Mouse (Mus musculus) thymus, adult 2 months (tissue): ENCODE data around the gene Ccdc184. TPM values are rescaled to one million over a fixed set of nuclear protein-coding genes. Genes with fewer than 3 reads are reported as not detected.

ENCODE experiments used
- DNase-seq: peaks from one replicate; pipeline ENCODE4 v3.0.0; 2021
- H3K27ac ChIP-seq: fragments of 200-500 bp; 2 replicates; pipeline ENCODE4 v1.5.1; 2012; ENCODE audit warnings: low read length, control low read depth; ENCODE audit not compliant: control insufficient read depth, insufficient read depth
- H3K27me3 ChIP-seq: fragments of 200-500 bp; 2 replicates; pipeline ENCODE4 v1.6.1; 2012; ENCODE audit warnings: mild to moderate bottlenecking, low read length, moderate library complexity, mixed read lengths; ENCODE audit not compliant: control insufficient read depth, insufficient read depth
- H3K36me3 ChIP-seq: fragments of 200-500 bp; 2 replicates; pipeline ENCODE4 v1.6.1; 2012; ENCODE audit warnings: mild to moderate bottlenecking, low read length, moderate library complexity; ENCODE audit not compliant: control insufficient read depth, insufficient read depth
- H3K4me1 ChIP-seq: fragments of 200-500 bp; replicated peaks from 2 replicates; pipeline ENCODE4 v1.6.1; 2012; ENCODE audit warnings: low read length; ENCODE audit not compliant: control insufficient read depth, insufficient read depth
- H3K4me3 ChIP-seq: fragments of 200-500 bp; 2 replicates; pipeline ENCODE4 v1.5.1; 2012; ENCODE audit warnings: mild to moderate bottlenecking, low read length, control low read depth, moderate library complexity; ENCODE audit not compliant: control insufficient read depth, insufficient read depth
- CTCF ChIP-seq: fragments of 200-500 bp; IDR thresholded peaks from 2 replicates; pipeline ENCODE4 v1.5.1; 2012; ENCODE audit warnings: mild to moderate bottlenecking, control low read depth, low read length, moderate library complexity, borderline replicate concordance; ENCODE audit not compliant: control insufficient read depth, poor library complexity, insufficient read depth; ENCODE audit errors: extremely low read depth
- POLR2A ChIP-seq: fragments of 200-500 bp; IDR thresholded peaks from 2 replicates; pipeline ENCODE4 v1.6.1; 2012; ENCODE audit warnings: mild to moderate bottlenecking, low read length, control low read depth, moderate library complexity; ENCODE audit not compliant: control insufficient read depth, poor library complexity, insufficient read depth; ENCODE audit errors: extremely low read depth
- WGBS: fragments of 180-500 bp; shearing (Covaris S2); methylation state at CpG from one replicate; pipeline ENCODE4 v1.1.7; 2018; 5-methylcytosine and 5-hydroxymethylcytosine counted together
- polyA plus RNA-seq: library from polyadenylated mRNA; depleted of rRNA; stranded (reverse); fragments of >200 nt; gene quantifications from 2 replicates; pipeline ENCODE4 v1.2.3, GENCODE M21; 2012

Gene Ccdc184
- polyA plus RNA-seq, 1 experiment = 1.3 TPM

DNA sequence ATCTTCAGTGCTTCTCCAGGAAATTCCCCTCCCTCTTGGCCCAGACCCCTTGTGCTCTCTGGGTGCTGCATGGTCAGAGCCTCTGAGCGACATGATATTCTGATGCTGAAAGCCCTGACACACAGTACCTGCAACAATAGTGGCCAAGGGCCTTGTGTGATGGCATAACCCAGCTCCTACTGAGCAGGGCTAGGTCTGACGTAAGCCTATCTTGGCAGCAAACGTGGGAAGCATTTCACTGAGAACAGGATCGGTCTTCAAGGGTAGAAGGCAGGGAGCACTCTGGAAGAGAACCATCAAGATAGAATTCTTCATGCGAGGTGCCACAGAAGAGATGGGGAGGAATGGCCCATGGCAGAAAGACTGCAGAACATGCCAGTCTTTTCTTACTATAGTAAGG, 1.4 kb upstream of the Ccdc184 start, which contains the start of gene Asb8:
Gene Asb8 (minus strand): TSS at position 101 of the 400 bp plus-strand sequence.
- 89% methylated on average over 5 of the region's 5 CpGs for WGBS
- no peak within 1 kb of the TSS for H3K27ac ChIP-seq
- DNase-seq = no peak
- no peaks in the 10 kb centered on the region for H3K36me3 ChIP-seq
- H3K4me1 ChIP-seq = no peaks in the 10 kb centered on the region
- TF ChIP-seq CTCF (no peak), POLR2A (no peak)
- peaks cover 5% of the 10 kb centered on the region; the same call in 1 of the 2 replicates for H3K27me3 ChIP-seq
- H3K4me3 ChIP-seq = no peak within 1 kb of the TSS

DNA sequence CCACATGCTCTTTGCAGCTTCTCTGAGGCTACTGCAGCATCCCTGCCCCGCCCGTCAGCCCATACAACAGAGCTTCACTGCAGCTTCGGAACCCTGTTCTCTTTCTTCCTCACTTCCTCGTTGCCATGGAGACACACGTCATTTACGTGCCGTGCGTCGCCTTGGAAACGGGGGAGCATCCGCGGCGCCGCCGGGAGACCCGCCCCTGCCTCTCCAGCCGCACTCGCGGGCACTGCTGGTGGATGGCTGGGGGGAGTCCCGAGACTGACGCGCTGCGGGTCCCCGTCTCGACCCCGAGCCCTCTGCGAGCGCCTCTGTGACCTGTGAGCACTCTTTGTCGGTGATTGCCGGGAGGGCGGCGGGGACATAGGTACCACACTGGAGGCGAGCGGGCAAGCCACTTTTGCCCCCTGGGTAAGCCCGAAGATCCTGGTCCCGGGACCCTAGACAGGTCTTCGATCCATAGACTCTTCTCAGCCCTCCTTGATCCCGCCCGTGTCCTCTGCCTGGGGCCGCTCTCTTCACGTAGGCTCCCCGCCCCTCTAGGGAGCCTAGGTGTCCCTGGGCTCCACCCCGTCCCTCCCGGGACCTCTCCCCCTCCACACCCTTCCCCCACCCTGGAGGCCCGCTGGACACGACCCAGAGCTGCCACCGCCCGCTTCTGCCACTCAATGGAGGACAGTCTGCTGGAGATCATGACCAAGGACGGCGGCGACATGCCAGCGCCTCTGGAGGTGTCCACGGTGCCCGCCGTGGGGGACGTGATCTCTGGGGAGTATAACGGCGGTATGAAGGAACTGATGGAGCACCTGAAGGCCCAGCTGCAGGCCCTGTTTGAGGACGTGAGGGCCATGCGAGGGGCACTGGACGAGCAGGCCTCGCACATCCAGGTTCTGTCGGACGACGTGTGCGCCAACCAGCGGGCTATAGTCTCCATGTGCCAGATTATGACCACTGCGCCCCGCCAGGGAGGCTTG, 975 bp downstream of the Ccdc184 start:
- WGBS = 6% methylated on average over 69 of the region's 69 CpGs

DNA sequence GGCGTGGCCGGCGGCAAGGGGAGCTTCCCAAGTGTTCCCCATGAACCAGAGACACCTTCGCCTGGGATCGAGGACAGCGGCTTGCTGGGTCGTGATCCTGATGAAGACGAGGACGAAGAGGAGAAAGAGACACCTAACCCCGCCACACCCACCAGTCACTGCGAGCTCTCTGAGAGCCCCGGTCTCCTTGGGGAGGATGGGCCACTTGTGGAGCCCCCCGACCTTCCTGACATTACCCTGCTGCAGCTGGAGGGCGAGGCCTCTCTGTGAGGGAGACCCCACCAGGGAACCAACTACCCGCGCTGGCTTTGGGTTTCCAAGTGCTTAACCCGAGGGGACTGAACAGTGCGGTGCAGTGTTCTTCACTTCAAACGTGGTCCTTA, 1.7 kb downstream of the Ccdc184 start:
- no peak overlapping the region for H3K4me3 ChIP-seq
- H3K27ac ChIP-seq = no peak overlapping the region
- 15% methylated on average over 19 of the region's 19 CpGs for WGBS
- H3K36me3 ChIP-seq = no peaks in the 10 kb centered on the region
- TF ChIP-seq CTCF = no peak
- TF ChIP-seq POLR2A = no peak
- H3K4me1 ChIP-seq = no peaks in the 10 kb centered on the region
- DNase-seq = no peak
- peaks cover 8% of the 10 kb centered on the region; the same call in 1 of the 2 replicates for H3K27me3 ChIP-seq

More for the DNA sequence above, 975 bp downstream of the Ccdc184 start:
- H3K27me3 ChIP-seq = peaks cover 8% of the 10 kb centered on the region; the same call in 1 of the 2 replicates
- peak; percentile 70 for DNase-seq
- H3K27ac ChIP-seq = no peak overlapping the region
- no peaks in the 10 kb centered on the region for H3K36me3 ChIP-seq
- H3K4me3 ChIP-seq = 0 out of 2 replicates have a peak overlapping the region, but pooled peaks have one; percentile 4
- no peaks in the 10 kb centered on the region for H3K4me1 ChIP-seq
- no peak for TF ChIP-seq POLR2A
- no peak for TF ChIP-seq CTCF

DNA sequence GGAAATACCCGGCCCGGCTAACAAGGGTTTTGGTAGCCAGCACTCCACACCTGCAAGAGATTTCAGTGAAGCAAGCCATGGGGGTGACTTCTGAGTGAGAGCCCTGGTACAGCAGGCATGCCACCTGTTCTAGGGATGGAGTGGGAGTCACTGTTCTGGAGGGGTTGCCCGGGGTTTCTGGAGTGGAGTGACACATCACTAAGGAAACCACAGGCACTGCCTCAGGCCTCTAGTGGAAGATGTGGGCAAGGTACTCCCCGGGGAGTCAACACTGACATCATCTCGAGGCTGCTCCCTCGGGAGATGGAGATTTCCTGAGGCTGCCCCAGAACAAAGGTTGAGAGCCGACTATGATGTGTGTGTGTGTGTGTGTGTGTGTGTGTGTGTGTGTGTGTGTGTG, 3.4 kb downstream of the Ccdc184 start:
- no peaks in the 10 kb centered on the region for H3K36me3 ChIP-seq
- TF ChIP-seq POLR2A = no peak
- no peak for TF ChIP-seq CTCF
- H3K4me3 ChIP-seq = no peak overlapping the region
- no peak for DNase-seq
- H3K27ac ChIP-seq = no peak overlapping the region
- H3K27me3 ChIP-seq = peaks cover 8% of the 10 kb centered on the region; the same call in 1 of the 2 replicates
- H3K4me1 ChIP-seq = no peaks in the 10 kb centered on the region
- WGBS = 18% methylated on average over 7 of the region's 7 CpGs

DNA sequence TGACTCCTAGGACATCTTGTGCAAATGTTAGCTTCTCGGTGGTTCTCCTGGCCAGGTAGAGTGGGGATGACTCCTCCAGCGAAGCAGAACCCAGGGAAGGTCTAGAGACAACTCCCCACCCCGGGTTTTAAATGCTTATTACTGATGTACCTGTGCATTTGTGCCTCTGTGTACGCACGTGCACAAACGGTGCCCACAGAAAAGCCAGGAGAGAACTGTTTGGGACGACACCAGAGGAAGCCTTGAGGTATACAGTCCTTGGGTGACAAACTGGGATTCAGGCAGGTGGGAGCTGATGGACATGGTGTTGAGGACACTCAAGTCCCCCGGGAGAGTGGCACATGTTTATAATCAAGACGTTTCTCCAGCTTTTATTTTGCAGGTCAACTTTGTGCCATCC, 4.0 kb downstream of the Ccdc184 start:
- Histone ChIP-seq H3K36me3 (no peaks in the 10 kb centered on the region), H3K4me1 (no peaks in the 10 kb centered on the region), H3K27ac (no peak overlapping the region), H3K27me3 (peaks cover 8% of the 10 kb centered on the region; the same call in 1 of the 2 replicates), H3K4me3 (no peak overlapping the region)
- DNase-seq = no peak
- 65% methylated on average over 9 of the region's 9 CpGs for WGBS
- no peak for TF ChIP-seq POLR2A
- TF ChIP-seq CTCF = no peak

DNA sequence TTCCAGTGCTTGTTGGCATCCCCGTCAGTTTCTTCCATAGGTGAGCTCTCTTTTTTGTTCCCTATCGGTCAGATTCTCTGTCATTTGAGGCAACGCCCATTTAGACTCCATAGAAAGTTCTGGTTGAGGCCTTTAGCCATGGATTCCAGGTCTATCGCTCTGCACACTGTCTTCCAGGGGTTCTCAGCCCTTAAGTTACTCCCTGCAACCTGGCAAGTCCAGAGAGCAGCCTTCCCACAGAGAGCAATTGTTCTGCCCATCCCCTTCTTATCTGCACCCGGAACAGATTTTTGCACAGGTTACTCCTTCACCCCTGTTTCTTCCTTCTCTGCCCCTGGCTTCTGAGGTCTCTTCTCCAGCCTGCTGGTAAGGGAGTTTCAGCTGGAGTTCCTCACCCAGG, 5.2 kb downstream of the Ccdc184 start:
- WGBS = 81% methylated on average over 5 of the region's 5 CpGs

DNA sequence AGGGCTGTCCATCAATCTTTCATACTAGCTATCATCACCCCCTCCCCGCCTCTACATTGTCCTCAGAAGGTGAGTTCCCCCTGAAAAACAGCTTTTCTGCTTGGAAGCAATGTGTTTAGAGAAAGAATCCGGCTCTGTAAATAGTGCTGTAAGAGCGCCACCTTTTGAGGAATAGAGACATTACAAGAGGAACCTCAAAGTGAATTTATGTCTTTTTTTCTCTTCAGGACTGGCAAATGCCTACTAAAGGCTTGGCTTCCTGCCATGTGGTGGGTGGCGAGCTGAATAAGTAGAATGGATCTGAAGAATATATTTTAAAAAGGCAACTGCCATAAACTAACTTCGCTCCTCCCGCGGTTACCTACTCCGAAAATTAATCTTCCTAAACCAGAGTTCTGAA, 6.9 kb downstream of the Ccdc184 start:
- no peak for DNase-seq
- TF ChIP-seq CTCF = no peak
- TF ChIP-seq POLR2A = no peak
- H3K27ac ChIP-seq = no peak overlapping the region
- peaks cover 3% of the 10 kb centered on the region; the same call in 1 of the 2 replicates for H3K27me3 ChIP-seq
- WGBS = 27% methylated on average over 8 of the region's 8 CpGs
- no peaks in the 10 kb centered on the region for H3K36me3 ChIP-seq
- no peak overlapping the region for H3K4me3 ChIP-seq
- no peaks in the 10 kb centered on the region for H3K4me1 ChIP-seq

More for the DNA sequence above, 5.2 kb downstream of the Ccdc184 start:
- Histone ChIP-seq H3K4me1 (no peaks in the 10 kb centered on the region), H3K27ac (no peak overlapping the region), H3K4me3 (no peak overlapping the region), H3K36me3 (no peaks in the 10 kb centered on the region), H3K27me3 (peaks cover 4% of the 10 kb centered on the region; the same call in 1 of the 2 replicates)
- TF ChIP-seq CTCF (no peak), POLR2A (no peak)
- no peak for DNase-seq
